Mouse (Mus musculus): ENCODE measurements around the gene Mark1. TPM values are rescaled to one million over a fixed set of nuclear protein-coding genes. Genes with fewer than 3 reads are reported as not detected.

Mark1 gene
- polyA plus RNA-seq, 1 experiment from 2014 or later = 13.0 TPM

GRCm38 (mm10) chr1:184911861-184912260 lies 87.5 kb downstream of the Mark1 start:
- Histone ChIP-seq H3K4me1 (replicated peaks) (peaks cover 2% of the 10 kb centered on the region), H3K27me3 (no peaks in the 10 kb centered on the region), H3K36me3 (peaks cover 79% of the 10 kb centered on the region), H3K27ac (no peak overlapping the region), H3K9ac (replicated peaks) (no peak overlapping the region), H3K4me3 (replicated peaks) (no peak overlapping the region), H3K4me2 (replicated peaks) (no peak overlapping the region), H3K9me3 (no peaks in the 10 kb centered on the region)
- no peak for ATAC-seq
- WGBS = 83% methylated on average over 6 of the region's 6 CpGs

- no peaks in the 10 kb centered on the region for H3K27me3 ChIP-seq
- no peak overlapping the region for H3K4me2 ChIP-seq (replicated peaks)
- no peak for ATAC-seq
- no peak overlapping the region for H3K9ac ChIP-seq (replicated peaks)
- H3K36me3 ChIP-seq = peaks cover 86% of the 10 kb centered on the region
- 68% methylated on average over 9 of the region's 9 CpGs for WGBS
- no peak overlapping the region for H3K27ac ChIP-seq
- peaks cover 23% of the 10 kb centered on the region for H3K4me1 ChIP-seq (replicated peaks)
- no peaks in the 10 kb centered on the region for H3K9me3 ChIP-seq
- H3K4me3 ChIP-seq (replicated peaks) = no peak overlapping the region
Measured at GRCm38 (mm10) chr1:184908558-184908957, 90.8 kb downstream of the Mark1 start.

- 61% methylated on average over 12 of the region's 12 CpGs for WGBS
- H3K9ac ChIP-seq (replicated peaks) = no peak overlapping the region
- H3K4me1 ChIP-seq (replicated peaks) = peaks cover 28% of the 10 kb centered on the region
- H3K27ac ChIP-seq = peak overlapping the region; percentile 62; the same call in 1 of the 2 replicates
- H3K9me3 ChIP-seq = no peaks in the 10 kb centered on the region
- no peaks in the 10 kb centered on the region for H3K27me3 ChIP-seq
- peak; percentile 88 for ATAC-seq
- H3K4me3 ChIP-seq (replicated peaks) = no peak overlapping the region
- H3K4me2 ChIP-seq (replicated peaks) = no peak overlapping the region
- H3K36me3 ChIP-seq = peaks cover 75% of the 10 kb centered on the region
Measured at GRCm38 (mm10) chr1:184905904-184906745, 93.2 kb downstream of the Mark1 start.

GRCm38 (mm10) chr1:184905371-184905770 lies 94.0 kb downstream of the Mark1 start:
- ATAC-seq = peak; percentile 60
- Histone ChIP-seq H3K4me1 (replicated peaks) (peaks cover 28% of the 10 kb centered on the region), H3K27ac (peak overlapping the region; percentile 62; the same call in 1 of the 2 replicates), H3K9ac (replicated peaks) (no peak overlapping the region), H3K9me3 (no peaks in the 10 kb centered on the region), H3K4me2 (replicated peaks) (no peak overlapping the region), H3K36me3 (peaks cover 73% of the 10 kb centered on the region), H3K27me3 (no peaks in the 10 kb centered on the region), H3K4me3 (replicated peaks) (no peak overlapping the region)
- WGBS = 66% methylated on average over 19 of the region's 19 CpGs

- H3K4me1 ChIP-seq (replicated peaks) = peaks cover 28% of the 10 kb centered on the region
- no peaks in the 10 kb centered on the region for H3K27me3 ChIP-seq
- no peak overlapping the region for H3K27ac ChIP-seq
- 56% methylated on average over 7 of the region's 7 CpGs for WGBS
- H3K9me3 ChIP-seq = no peaks in the 10 kb centered on the region
- no peak overlapping the region for H3K4me2 ChIP-seq (replicated peaks)
- H3K36me3 ChIP-seq = peaks cover 72% of the 10 kb centered on the region
- no peak overlapping the region for H3K4me3 ChIP-seq (replicated peaks)
- H3K9ac ChIP-seq (replicated peaks) = no peak overlapping the region
- ATAC-seq = no peak
Measured at GRCm38 (mm10) chr1:184903697-184904096, 95.7 kb downstream of the Mark1 start.

- no peak overlapping the region for H3K4me3 ChIP-seq (replicated peaks)
- H3K4me1 ChIP-seq (replicated peaks) = peaks cover 28% of the 10 kb centered on the region
- no peak overlapping the region for H3K9ac ChIP-seq (replicated peaks)
- H3K9me3 ChIP-seq = no peaks in the 10 kb centered on the region
- no peak overlapping the region for H3K4me2 ChIP-seq (replicated peaks)
- 57% methylated on average over 7 of the region's 7 CpGs for WGBS
- no peaks in the 10 kb centered on the region for H3K27me3 ChIP-seq
- peaks cover 70% of the 10 kb centered on the region for H3K36me3 ChIP-seq
- no peak overlapping the region for H3K27ac ChIP-seq
- no peak for ATAC-seq
Measured at GRCm38 (mm10) chr1:184902886-184903285, 96.5 kb downstream of the Mark1 start.

GRCm38 (mm10) chr1:184897350-184897749 lies 102.0 kb downstream of the Mark1 start:
- WGBS = 87% methylated on average over 16 of the region's 16 CpGs
- peaks cover 47% of the 10 kb centered on the region for H3K36me3 ChIP-seq
- no peak overlapping the region for H3K9ac ChIP-seq (replicated peaks)
- no peak overlapping the region for H3K4me3 ChIP-seq (replicated peaks)
- no peak overlapping the region for H3K27ac ChIP-seq
- no peaks in the 10 kb centered on the region for H3K27me3 ChIP-seq
- no peak overlapping the region for H3K4me2 ChIP-seq (replicated peaks)
- ATAC-seq = no peak
- no peaks in the 10 kb centered on the region for H3K4me1 ChIP-seq (replicated peaks)
- H3K9me3 ChIP-seq = no peaks in the 10 kb centered on the region

- no peak for ATAC-seq
- H3K27me3 ChIP-seq = no peaks in the 10 kb centered on the region
- H3K27ac ChIP-seq = no peak overlapping the region
- 81% methylated on average over 3 of the region's 3 CpGs for WGBS
- no peak overlapping the region for H3K9ac ChIP-seq (replicated peaks)
- no peak overlapping the region for H3K4me3 ChIP-seq (replicated peaks)
- no peaks in the 10 kb centered on the region for H3K9me3 ChIP-seq
- peaks cover 13% of the 10 kb centered on the region for H3K36me3 ChIP-seq
- no peak overlapping the region for H3K4me2 ChIP-seq (replicated peaks)
- no peaks in the 10 kb centered on the region for H3K4me1 ChIP-seq (replicated peaks)
Measured at GRCm38 (mm10) chr1:184891998-184892397, 107.4 kb downstream of the Mark1 start.

GRCm38 (mm10) chr1:184889454-184889853 lies 109.9 kb downstream of the Mark1 start:
- WGBS = 93% methylated on average over 6 of the region's 6 CpGs
- peaks cover 4% of the 10 kb centered on the region; the same call in 1 of the 2 replicates for H3K27me3 ChIP-seq

GRCm38 (mm10) chr1:184886160-184886559 lies 113.2 kb downstream of the Mark1 start:
- Histone ChIP-seq H3K36me3 (no peaks in the 10 kb centered on the region), H3K27me3 (peaks cover 37% of the 10 kb centered on the region), H3K4me2 (replicated peaks) (no peak overlapping the region), H3K9me3 (no peaks in the 10 kb centered on the region), H3K4me1 (replicated peaks) (peaks cover 9% of the 10 kb centered on the region), H3K9ac (replicated peaks) (no peak overlapping the region), H3K27ac (no peak overlapping the region), H3K4me3 (replicated peaks) (no peak overlapping the region)
- WGBS = 63% methylated on average over 1 of the region's 1 CpGs
- ATAC-seq = no peak

More at GRCm38 (mm10) chr1:184889454-184889853, 109.9 kb downstream of the Mark1 start:
- Histone ChIP-seq H3K9me3 (no peaks in the 10 kb centered on the region), H3K4me3 (replicated peaks) (no peak overlapping the region), H3K4me2 (replicated peaks) (no peak overlapping the region), H3K27ac (no peak overlapping the region), H3K4me1 (replicated peaks) (no peaks in the 10 kb centered on the region), H3K9ac (replicated peaks) (no peak overlapping the region), H3K36me3 (no peaks in the 10 kb centered on the region)
- no peak for ATAC-seq

GRCm38 (mm10) chr1:184882281-184883268 lies 116.8 kb downstream of the Mark1 start, which contains the start of gene C130074G19Rik:
C130074G19Rik (minus strand) TSS chr1:184883218.
- Histone ChIP-seq H3K4me3 (replicated peaks) (peak within 1 kb of the TSS; percentile 45), H3K4me2 (replicated peaks) (peak within 1 kb of the TSS; percentile 73), H3K27me3 (peaks cover 43% of the 10 kb centered on the region), H3K36me3 (no peaks in the 10 kb centered on the region), H3K9me3 (no peaks in the 10 kb centered on the region), H3K9ac (replicated peaks) (peak within 1 kb of the TSS; percentile 57), H3K27ac (no peak within 1 kb of the TSS), H3K4me1 (replicated peaks) (peaks cover 9% of the 10 kb centered on the region)
- ATAC-seq = peak; percentile 79
- 2% methylated on average over 77 of the region's 77 CpGs for WGBS
